Mouse (Mus musculus) gonadal fat pad, adult 2 months (tissue): Measurements from ENCODE around the gene Pxylp1. TPM values are rescaled to one million over a fixed set of nuclear protein-coding genes. Genes with fewer than 3 reads are reported as not detected.

Source experiments
- polyA plus RNA-seq: library from polyadenylated mRNA; depleted of rRNA; stranded (reverse); fragments of >200 nt; gene quantifications from 2 replicates; pipeline ENCODE4 v1.2.3, GENCODE M21; 2012; rRNA removed

Gene Pxylp1
- polyA plus RNA-seq, 1 experiment = 16.8 TPM

Other genes with a start within 250 kb of the Pxylp1 start
- 11.9 and 12.9 TPM in 2 replicates for gene Zbtb38, start 139.8 kb downstream of the Pxylp1 start, polyA plus RNA-seq
- gene Spsb4, start 126.2 kb upstream of the Pxylp1 start, polyA plus RNA-seq = 0.90 and 1.4 TPM in 2 replicates
- gene Slc25a36, start 218.5 kb upstream of the Pxylp1 start, polyA plus RNA-seq = 29.6 TPM in 2 replicates